Mouse (Mus musculus) hematopoietic stem cell, adult 5-6 weeks (primary cell): Measurements from ENCODE around the gene BC107364. TPM values are rescaled to one million over a fixed set of nuclear protein-coding genes. Genes with fewer than 3 reads are reported as not detected.
"Not testable (repeated sequence)": the region's sequence is repeated elsewhere in the genome, so short reads cannot be mapped to it uniquely, and the experiment has no call there.

Experiments used
- ATAC-seq, 2 experiments: fragments of 125-278 bp in 1 of 2; replicated peaks in 1 of 2; 2 replicates each; pipeline ENCODE4 v1.8.0; 2016 to 2017; ENCODE audit warnings: inconsistent platforms in 2 of 2, mild to moderate bottlenecking in 2 of 2, moderate number of reproducible peaks in 2 of 2, low read depth in 1 of 2, moderate TSS enrichment in 1 of 2; ENCODE audit not compliant: low FRiP score in 2 of 2, poor library complexity in 2 of 2, severe bottlenecking in 2 of 2, insufficient read depth in 1 of 2, low TSS enrichment in 1 of 2
- total RNA-seq: library from RNA; stranded (forward); fragments of 172-1452, 232-1000 nt; gene quantifications from 2 replicates; pipeline ENCODE4 v1.2.3, GENCODE M21; 2017

The BC107364 gene
- total RNA-seq, 1 experiment from 2014 or later, result not detected

DNA sequence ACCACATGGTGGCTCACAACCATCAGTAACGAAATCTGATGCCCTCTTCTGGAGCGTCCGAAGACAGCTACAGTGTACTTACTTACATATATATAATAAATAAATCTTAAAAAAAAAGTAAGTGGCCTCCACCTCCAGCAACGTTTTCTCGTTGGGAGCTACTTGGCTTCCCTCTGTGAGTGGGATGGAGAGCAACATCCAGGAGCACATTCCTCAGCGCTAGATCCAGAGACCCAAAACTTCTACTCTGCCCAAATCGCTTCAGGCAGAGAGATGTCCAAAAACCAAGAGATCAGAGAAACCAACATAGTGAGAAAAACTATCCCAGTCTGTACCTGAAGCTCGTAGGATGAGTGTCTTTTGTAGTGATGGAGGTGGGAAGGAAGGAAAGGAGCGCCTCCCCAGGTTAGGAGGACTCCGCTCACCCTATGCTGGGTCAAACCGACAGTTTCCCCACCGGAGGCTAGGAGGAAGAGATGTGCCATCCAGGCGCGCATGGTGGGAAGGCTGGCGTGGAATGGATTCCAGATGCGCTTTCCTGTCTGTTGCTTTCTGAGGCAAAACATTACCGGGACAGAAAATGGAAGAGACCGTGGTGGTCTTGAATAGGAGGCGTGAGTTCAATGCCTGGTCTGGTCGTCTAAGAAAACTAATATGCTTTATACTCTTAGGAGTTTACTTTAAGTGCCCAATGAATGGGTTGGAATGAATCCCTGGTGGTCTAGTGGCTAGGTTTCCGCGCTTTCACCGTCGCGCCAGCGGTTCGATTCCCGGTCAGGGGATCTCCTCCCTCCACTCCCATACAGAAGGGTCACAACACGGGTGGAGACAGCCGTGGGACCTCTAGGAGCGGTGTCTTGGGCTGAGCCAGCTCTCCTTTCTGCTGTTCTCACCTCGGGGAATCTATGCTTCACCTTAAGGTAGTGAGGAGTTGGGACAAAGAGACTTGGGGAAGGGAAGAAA lies 46.3 kb downstream of the BC107364 start:
- ATAC-seq, result no peak

DNA sequence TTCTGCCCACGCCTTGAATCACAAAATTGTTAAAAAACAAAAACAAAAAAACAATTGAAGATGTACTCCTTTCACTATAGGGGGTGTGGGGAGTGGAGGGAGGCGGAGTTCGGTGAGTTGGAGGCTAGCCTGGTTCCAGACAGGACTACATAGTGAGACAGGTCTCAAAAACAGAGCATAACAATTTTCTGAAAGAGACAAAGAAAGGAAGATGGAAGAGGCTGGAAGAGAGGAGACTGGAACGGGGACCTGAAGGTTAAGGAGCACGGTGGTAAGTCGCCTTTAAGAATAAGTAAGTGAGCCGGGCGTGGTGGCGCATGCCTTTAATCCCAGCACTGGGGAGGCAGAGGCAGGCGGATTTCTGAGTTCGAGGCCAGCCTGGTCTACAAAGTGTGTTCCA lies 47.1 kb downstream of the BC107364 start:
- ATAC-seq, result no peak

DNA sequence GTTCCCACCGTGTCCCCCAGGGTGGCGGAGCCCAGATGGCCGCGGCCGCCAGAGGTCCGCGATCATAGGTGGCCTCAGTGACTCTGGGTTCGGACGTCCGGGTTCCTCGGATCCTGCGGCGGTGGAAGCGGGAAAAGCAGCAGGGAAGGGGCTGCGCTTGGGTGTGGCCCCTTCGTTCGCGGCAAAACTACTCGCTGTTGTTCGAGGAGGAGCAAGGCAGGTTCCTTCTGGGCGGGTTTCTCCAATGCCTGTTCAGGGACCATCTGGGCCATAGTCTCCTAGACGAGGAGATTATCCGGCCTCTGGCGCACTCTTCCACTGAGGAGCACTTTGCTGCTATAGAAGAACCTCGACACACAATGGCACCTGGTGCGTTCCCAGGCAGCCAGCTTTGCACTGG lies 47.7 kb downstream of the BC107364 start:
- ATAC-seq, result no peak

DNA sequence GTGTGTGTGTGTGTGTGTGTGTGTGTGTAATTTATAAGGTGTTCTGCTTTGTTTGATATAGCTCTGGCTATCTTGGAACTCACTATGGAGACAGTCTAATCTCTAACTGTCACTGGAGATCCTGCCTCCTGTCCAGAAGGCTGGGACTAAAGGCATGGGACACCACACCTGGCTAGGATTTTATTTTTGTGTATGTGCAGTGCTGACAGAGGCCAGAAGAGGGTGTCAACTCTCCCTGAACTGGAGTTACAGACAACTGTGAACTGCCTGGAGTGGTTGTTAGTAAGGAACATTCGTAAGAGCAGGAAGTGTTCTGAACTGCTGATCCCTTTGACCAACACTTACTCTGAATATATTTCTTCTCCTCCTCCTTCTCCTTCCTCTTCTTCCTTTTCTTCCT lies 49.1 kb downstream of the BC107364 start:
- peak in 1 of 2 experiments; percentile 39; a peak in 1 of 4 replicates for ATAC-seq

DNA sequence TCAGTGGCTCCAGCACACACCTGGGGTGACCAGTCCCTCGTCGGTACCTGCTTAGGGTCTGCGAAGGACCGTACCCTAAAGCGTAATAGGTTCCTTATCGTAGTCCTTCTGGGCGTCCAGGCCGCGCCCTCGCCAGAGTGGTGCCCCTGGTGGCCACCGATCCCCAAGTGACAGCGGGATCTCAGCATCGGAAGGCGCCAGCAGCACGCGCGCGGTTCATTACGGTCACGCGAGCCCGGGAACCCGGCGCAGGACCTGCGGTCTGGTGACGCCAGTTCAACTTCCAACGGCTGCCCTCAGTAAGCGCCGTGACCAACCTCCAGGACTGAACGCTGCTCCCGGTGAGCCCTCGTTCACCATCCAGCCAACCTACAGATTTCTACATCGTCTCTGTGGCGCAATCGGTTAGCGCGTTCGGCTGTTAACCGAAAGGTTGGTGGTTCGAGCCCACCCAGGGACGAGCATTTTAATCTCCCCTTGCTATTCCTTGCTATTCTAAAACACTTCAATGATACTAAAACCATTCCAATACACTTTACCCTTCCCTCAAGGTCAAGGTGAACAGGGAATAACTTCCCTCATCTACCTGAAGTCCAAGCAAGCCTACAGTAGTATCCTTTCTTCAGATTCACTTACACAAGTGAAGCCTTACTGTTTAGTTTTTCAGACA lies 50.1 kb downstream of the BC107364 start:
- ATAC-seq, result peak; percentile 57 to 60; a peak in 3 of 4 replicates

DNA sequence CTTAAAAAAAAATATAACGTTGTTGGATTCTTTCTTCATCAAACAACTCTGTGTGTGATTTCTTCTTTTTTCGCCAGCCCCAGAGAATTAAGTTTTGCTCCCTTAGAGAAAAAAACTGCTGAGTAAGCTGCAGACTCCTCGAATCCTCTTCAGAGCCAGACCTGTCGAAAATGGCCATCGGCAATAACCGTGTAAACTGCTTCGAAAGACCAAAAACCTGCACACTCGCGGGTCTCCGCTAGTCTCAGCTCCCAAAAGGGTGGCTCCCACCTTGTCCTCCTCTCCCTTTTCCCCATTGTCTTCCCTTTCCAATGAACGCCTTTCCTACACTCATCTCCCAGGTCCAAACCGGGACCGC lies 50.7 kb downstream of the BC107364 start:
- 0 out of 4 replicates have a peak, but pooled peaks of 1 of the 2 experiments have one; percentile 9 for ATAC-seq

DNA sequence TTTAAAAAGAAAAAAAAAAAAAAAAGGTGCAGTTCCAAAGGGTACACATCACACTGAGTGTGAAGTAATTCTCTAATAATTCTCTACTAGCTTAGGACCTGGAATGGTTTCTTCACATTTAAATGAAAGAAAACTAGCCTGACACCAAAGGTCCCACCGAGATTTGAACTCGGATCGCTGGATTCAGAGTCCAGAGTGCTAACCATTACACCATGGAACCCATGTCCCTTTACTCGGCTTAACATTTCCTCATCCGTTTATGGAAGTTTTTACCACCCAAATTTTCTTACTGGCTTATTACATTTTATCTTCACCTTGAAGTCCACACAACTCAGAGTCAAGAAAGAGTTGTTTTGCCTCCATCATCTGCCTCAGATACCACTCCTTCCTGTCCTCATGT lies 53.2 kb downstream of the BC107364 start:
- no peak for ATAC-seq

DNA sequence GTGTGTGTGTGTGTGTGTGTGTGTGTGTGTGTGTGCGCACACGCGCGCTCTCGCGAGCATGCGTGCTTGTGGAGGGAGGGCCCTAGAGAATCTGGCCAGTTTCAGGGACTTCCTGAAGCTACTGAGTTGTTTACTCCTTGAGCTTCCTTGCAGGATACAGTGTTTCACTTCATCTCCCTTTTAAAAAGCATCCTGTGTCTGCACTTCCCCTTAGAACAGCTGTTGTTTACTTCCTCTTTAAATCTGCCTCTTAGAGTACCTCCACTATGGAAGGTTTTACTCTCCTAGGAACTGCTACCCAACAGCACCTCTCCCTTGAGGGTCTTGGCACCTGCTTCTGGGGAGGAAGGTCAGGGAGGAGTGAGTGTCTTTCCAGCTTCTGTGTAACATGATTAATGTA lies 55.2 kb downstream of the BC107364 start:
- ATAC-seq, result 0 out of 4 replicates have a peak, but pooled peaks of 1 of the 2 experiments have one; percentile 33

DNA sequence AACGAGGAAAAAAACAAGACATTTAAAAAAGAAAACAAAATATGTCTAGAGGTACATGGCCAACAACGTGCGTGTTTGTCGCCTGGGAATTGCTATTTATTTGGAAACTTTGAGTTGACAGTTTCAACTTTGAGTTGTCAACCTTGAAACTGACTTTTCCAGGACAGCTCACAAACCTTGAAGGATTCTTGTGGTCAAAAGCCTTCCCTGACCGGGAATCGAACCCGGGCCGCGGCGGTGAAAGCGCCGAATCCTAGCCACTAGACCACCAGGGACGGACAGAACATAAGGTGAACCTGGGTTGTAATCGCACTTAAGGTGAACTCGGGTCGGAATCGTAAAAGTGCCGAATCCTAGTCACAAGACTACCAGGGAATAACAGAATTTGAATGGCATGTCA lies 64.9 kb downstream of the BC107364 start:
- ATAC-seq, result not testable (repeated sequence)

Other genes starting within 250 kb of the BC107364 start
- 34.6 and 41.7 TPM in 2 replicates for gene Bola1, start 232.6 kb downstream of the BC107364 start, total RNA-seq
- 114 and 199 TPM in 2 replicates for gene Hist2h2ab, start 232.4 kb downstream of the BC107364 start, total RNA-seq
- 1,288 and 1,422 TPM in 2 replicates for gene Hist2h2ac, start 231.4 kb downstream of the BC107364 start, total RNA-seq
- gene Hist2h2be, start 231.2 kb downstream of the BC107364 start, total RNA-seq, result 11.9 and 14.6 TPM in 2 replicates
- gene Hist2h3c2, start 213.2 kb downstream of the BC107364 start, total RNA-seq, result 51.2 and 125 TPM in 2 replicates
- gene Hist2h2aa2, start 212.0 kb downstream of the BC107364 start, total RNA-seq, result 336 and 1,520 TPM in 2 replicates
- 3,498 and 3,576 TPM in 2 replicates for gene Hist2h2aa1, start 206.8 kb downstream of the BC107364 start, total RNA-seq
- gene Hist2h3c1, start 205.6 kb downstream of the BC107364 start, total RNA-seq, result 3.7 TPM in 1 of 2 replicates, not detected in the other
- 44.6 and 53.3 TPM in 2 replicates for gene Hist2h4, start 189.0 kb downstream of the BC107364 start, total RNA-seq
- gene Hist2h3b, start 183.7 kb downstream of the BC107364 start, total RNA-seq, result 222 and 285 TPM in 2 replicates
- 3,457 and 7,416 TPM in 2 replicates for gene Hist2h2bb, start 182.6 kb downstream of the BC107364 start, total RNA-seq
- gene Fcgr1, start 158.3 kb downstream of the BC107364 start, total RNA-seq, result 1.7 and 4.9 TPM in 2 replicates
- not detected in 2 replicates for gene Hfe2, start 72.9 kb upstream of the BC107364 start, total RNA-seq
- gene Txnip, start 105.7 kb upstream of the BC107364 start, total RNA-seq, result 332 and 487 TPM in 2 replicates
- gene Gm16253, start 124.7 kb upstream of the BC107364 start, total RNA-seq, result not detected in 2 replicates
- 84.4 and 87.4 TPM in 2 replicates for gene Polr3gl, start 141.9 kb upstream of the BC107364 start, total RNA-seq
- not detected in 2 replicates for gene Ankrd34a, start 144.3 kb upstream of the BC107364 start, total RNA-seq
- 5.9 and 8.3 TPM in 2 replicates for gene Lix1l, start 148.8 kb upstream of the BC107364 start, total RNA-seq
- 68.9 and 86.3 TPM in 2 replicates for gene Rbm8a, start 177.6 kb upstream of the BC107364 start, total RNA-seq
- gene Pex11b, start 183.1 kb upstream of the BC107364 start, total RNA-seq, result 23.9 and 30.9 TPM in 2 replicates
- not detected in 2 replicates for gene Gm42957, start 183.2 kb upstream of the BC107364 start, total RNA-seq
- 1.4 TPM in 1 of 2 replicates, not detected in the other for gene Itga10, start 193.3 kb upstream of the BC107364 start, total RNA-seq
- gene Ankrd35, start 217.8 kb upstream of the BC107364 start, total RNA-seq, result 0.06 TPM in 1 of 2 replicates, not detected in the other
- gene Pias3, start 244.1 kb upstream of the BC107364 start, total RNA-seq, result 13.1 and 19.0 TPM in 2 replicates